In the genomic region with DNA sequence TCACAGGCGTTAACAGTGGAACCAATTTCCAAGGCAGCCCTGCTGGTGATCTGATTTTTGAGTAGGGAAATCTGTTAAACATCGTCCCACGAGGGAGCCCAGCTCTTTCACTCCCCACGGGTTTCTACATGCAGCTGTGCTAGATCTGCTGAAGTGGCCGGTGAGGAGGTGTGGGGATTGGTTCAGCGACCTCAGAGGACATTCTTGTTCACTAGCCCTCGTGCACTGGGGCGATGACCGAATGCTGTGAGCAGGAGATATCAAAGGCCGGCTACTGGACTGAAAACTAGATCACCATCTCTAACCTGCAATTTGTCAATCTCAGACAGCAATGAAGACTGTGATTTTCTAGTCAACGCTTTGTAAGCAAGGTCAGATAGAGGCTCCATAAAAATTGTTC, we compare ENCODE assay signal across 19 mouse cellular contexts. TPM values are rescaled to one million over a fixed set of nuclear protein-coding genes. Genes with fewer than 3 reads are reported as not detected.
DNase-seq lines count a peak whose midpoint lies in the region; ATAC-seq lines count a peak whose summit lies in the region.
"Had no signal": no experiment of that assay in that cellular context is flagged by ENCODE, and none has a peak within 500 bp of the region (broad histone marks: within the 10 kb centered on the region; RNA-seq: fewer than 3 reads in every experiment).

No protein-coding gene starts in this region.

- ATAC-seq in embryonic facial prominence, embryonic 14.5 days (ENCODE audit: low read depth): no peak
- ATAC-seq in midbrain, embryonic 13.5 days: no peak
- no peak for ATAC-seq in midbrain, embryonic 15.5 days (replicated peaks)
- ATAC-seq: intestine, embryonic 16.5 days had no signal

- peaks cover 8% of the 10 kb centered on the region for H3K4me1 ChIP-seq in embryonic facial prominence, embryonic 14.5 days (ENCODE audit: control insufficient read depth, insufficient read depth, low read length)
- peaks cover 14% of the 10 kb centered on the region for H3K4me1 ChIP-seq in embryonic facial prominence, embryonic 10.5 days
- H3K4me1 ChIP-seq in midbrain, embryonic 13.5 days (replicated peaks): peaks cover 50% of the 10 kb centered on the region
- H3K4me1 ChIP-seq in midbrain, embryonic 15.5 days: peaks cover 43% of the 10 kb centered on the region

- no peaks in the 10 kb centered on the region for H3K9me3 ChIP-seq in embryonic facial prominence, embryonic 14.5 days (ENCODE audit: control insufficient read depth, low read length)
- H3K9me3 ChIP-seq in embryonic facial prominence, embryonic 10.5 days: no peaks in the 10 kb centered on the region
- H3K9me3 ChIP-seq in midbrain, embryonic 13.5 days: no peaks in the 10 kb centered on the region
- H3K9me3 ChIP-seq in midbrain, embryonic 15.5 days: no peaks in the 10 kb centered on the region
- H3K9me3 ChIP-seq: embryonic facial prominence, embryonic 15.5 days; liver, embryonic 15.5 days; neural tube, embryonic 13.5 days had no signal

- H3K4me3 ChIP-seq in embryonic facial prominence, embryonic 14.5 days (ENCODE audit: low read depth, low read length): no peak overlapping the region
- H3K4me3 ChIP-seq in embryonic facial prominence, embryonic 10.5 days: no peak overlapping the region
- H3K4me3 ChIP-seq in midbrain, embryonic 13.5 days (replicated peaks): no peak overlapping the region
- H3K4me3 ChIP-seq in midbrain, embryonic 15.5 days: no peak overlapping the region
- H3K4me3 ChIP-seq: embryonic facial prominence, embryonic 15.5 days; liver, embryonic 15.5 days; neural tube, embryonic 13.5 days had no signal

- DNase-seq in embryonic facial prominence, embryonic 14.5 days (ENCODE audit: low spot score): no peak
- DNase-seq in embryonic facial prominence, embryonic 10.5 days (ENCODE audit: low spot score): no peak
- peak; percentile 44 for DNase-seq in kidney, adult 18-20 months
- DNase-seq in kidney, postnatal 10 days: no peak
- DNase-seq in gastrocnemius, postnatal 25 days: no peak
- DNase-seq in adrenal gland, adult 8-10 months: no peak
- DNase-seq: adrenal gland, postnatal 25 days; cerebellum, adult 8-10 months; gastrocnemius, postnatal 36 days; layer of hippocampus, postnatal 36 days; left cerebral cortex, postnatal 4 days; right cerebral cortex, postnatal 4 days; thymus, adult 18-20 months had no signal

- no peak overlapping the region for H3K27ac ChIP-seq in embryonic facial prominence, embryonic 14.5 days (replicated peaks; ENCODE audit: low read depth, low read length)
- no peak overlapping the region for H3K27ac ChIP-seq in embryonic facial prominence, embryonic 10.5 days (replicated peaks)
- 0 out of 2 replicates have a peak overlapping the region, but pooled peaks have one; percentile 20 for H3K27ac ChIP-seq in midbrain, embryonic 13.5 days
- no peak overlapping the region for H3K27ac ChIP-seq in midbrain, embryonic 15.5 days
- H3K27ac ChIP-seq: embryonic facial prominence, embryonic 15.5 days; liver, embryonic 15.5 days had no signal

- 45% methylated on average over 11 of the region's 11 CpGs for WGBS in embryonic facial prominence, embryonic 14.5 days
- 62% methylated on average over 11 of the region's 11 CpGs for WGBS in embryonic facial prominence, embryonic 10.5 days
- WGBS in midbrain, embryonic 13.5 days: 50% methylated on average over 11 of the region's 11 CpGs
- WGBS in midbrain, embryonic 15.5 days: 47% methylated on average over 11 of the region's 11 CpGs

- H3K4me2 ChIP-seq in embryonic facial prominence, embryonic 14.5 days (ENCODE audit: low read depth, low read length): no peak overlapping the region
- no peak overlapping the region for H3K4me2 ChIP-seq in midbrain, embryonic 13.5 days (replicated peaks)
- no peak overlapping the region for H3K4me2 ChIP-seq in midbrain, embryonic 15.5 days
- H3K4me2 ChIP-seq: embryonic facial prominence, embryonic 15.5 days; liver, embryonic 15.5 days; neural tube, embryonic 13.5 days had no signal

- H3K36me3 ChIP-seq in embryonic facial prominence, embryonic 14.5 days (ENCODE audit: control insufficient read depth, insufficient read depth, low read length): peaks cover 44% of the 10 kb centered on the region
- H3K36me3 ChIP-seq in embryonic facial prominence, embryonic 10.5 days (replicated peaks): peaks cover 47% of the 10 kb centered on the region
- H3K36me3 ChIP-seq in midbrain, embryonic 13.5 days: peaks cover 19% of the 10 kb centered on the region
- H3K36me3 ChIP-seq in midbrain, embryonic 15.5 days (replicated peaks): no peaks in the 10 kb centered on the region

- 0 out of 2 replicates have a peak, but pooled peaks cover 4% of the 10 kb centered on the region for H3K27me3 ChIP-seq in embryonic facial prominence, embryonic 14.5 days (replicated peaks; ENCODE audit: control insufficient read depth, insufficient read depth, low read length)
- H3K27me3 ChIP-seq in embryonic facial prominence, embryonic 10.5 days (replicated peaks; ENCODE audit: low read depth, poor library complexity, severe bottlenecking): peaks cover 8% of the 10 kb centered on the region
- no peaks in the 10 kb centered on the region for H3K27me3 ChIP-seq in midbrain, embryonic 13.5 days
- no peaks in the 10 kb centered on the region for H3K27me3 ChIP-seq in midbrain, embryonic 15.5 days (replicated peaks)

- H3K9ac ChIP-seq in embryonic facial prominence, embryonic 14.5 days (ENCODE audit: low read depth, low read length): peak overlapping the region; percentile 38; the same call in 1 of the 2 replicates
- H3K9ac ChIP-seq in midbrain, embryonic 13.5 days (replicated peaks): no peak overlapping the region
- H3K9ac ChIP-seq in midbrain, embryonic 15.5 days: no peak overlapping the region
- H3K9ac ChIP-seq: embryonic facial prominence, embryonic 15.5 days; liver, embryonic 15.5 days; neural tube, embryonic 13.5 days had no signal

RNA-seq across cellular contexts. Expression of a gene that starts 49.6 kb away (rescaled TPM):
- polyA plus RNA-seq in embryonic facial prominence, embryonic 14.5 days (2014; fragmentation: Nextera tagmentation; extraction: Ambion mirVana): 85.0 and 85.8 TPM in 2 replicates
- 192 and 201 TPM in 2 replicates for polyA plus RNA-seq in embryonic facial prominence, embryonic 10.5 days (2016; fragmentation: Nextera tagmentation; extraction: Ambion mirVana)
- polyA plus RNA-seq in midbrain, embryonic 13.5 days (2015; fragmentation: Nextera tagmentation; extraction: Ambion mirVana): 69.1 and 70.6 TPM in 2 replicates
- 49.1 and 49.6 TPM in 2 replicates for polyA plus RNA-seq in midbrain, embryonic 15.5 days (2015; fragmentation: Nextera tagmentation; extraction: Ambion mirVana)
- 10 to 100 TPM; 54.8 to 57.9 TPM for total RNA-seq in gastrocnemius, postnatal 25 days (2021)
- 10 to 100 TPM; 50.9 to 72.8 (median 62.3) TPM for total RNA-seq in adrenal gland, adult 8-10 months (2022)

RNA-seq across cellular contexts. Expression of a gene that starts 49.7 kb away (rescaled TPM):
- polyA plus RNA-seq in embryonic facial prominence, embryonic 14.5 days (2014; fragmentation: Nextera tagmentation; extraction: Ambion mirVana): 7.8 and 10.2 TPM in 2 replicates
- polyA plus RNA-seq in embryonic facial prominence, embryonic 10.5 days (2016; fragmentation: Nextera tagmentation; extraction: Ambion mirVana): 18.2 TPM in 2 replicates
- 15.3 and 15.5 TPM in 2 replicates for polyA plus RNA-seq in midbrain, embryonic 13.5 days (2015; fragmentation: Nextera tagmentation; extraction: Ambion mirVana)
- 16.8 and 17.2 TPM in 2 replicates for polyA plus RNA-seq in midbrain, embryonic 15.5 days (2015; fragmentation: Nextera tagmentation; extraction: Ambion mirVana)
- 1 to 10 TPM; 2.5 to 4.4 TPM for total RNA-seq in gastrocnemius, postnatal 25 days (2021)
- 10 to 100 TPM; 10.2 to 23.6 (median 14.8) TPM for total RNA-seq in adrenal gland, adult 8-10 months (2022)
